Mouse (Mus musculus) G1E (cell line): ENCODE results near the gene N4bp2l2. TPM values are rescaled to one million over a fixed set of nuclear protein-coding genes. Genes with fewer than 3 reads are reported as not detected.

Source experiments
- ATAC-seq: 2 replicates; pipeline ENCODE4 v1.8.0; 2016; ENCODE audit warnings: mild to moderate bottlenecking; ENCODE audit not compliant: insufficient number of reproducible peaks, poor library complexity, low FRiP score, severe bottlenecking; ENCODE audit errors: extremely low read depth
- DNase-seq: peaks from one replicate; pipeline ENCODE4 v3.0.0; 2012; ENCODE audit warnings: low spot score
- H3K27me3 ChIP-seq: 2 replicates; pipeline ENCODE4 v1.6.1; 2012; ENCODE audit warnings: mild to moderate bottlenecking, low read length, inconsistent platforms; ENCODE audit not compliant: insufficient read depth
- H3K36me3 ChIP-seq: replicated peaks from 2 replicates; pipeline ENCODE3; 2012; ENCODE audit warnings: mild to moderate bottlenecking, inconsistent platforms
- H3K4me1 ChIP-seq: 2 replicates; pipeline ENCODE4 v1.6.1; 2012; ENCODE audit warnings: low read depth, low read length, inconsistent platforms, mixed read lengths; ENCODE audit not compliant: insufficient read depth
- H3K4me3 ChIP-seq: 2 replicates; pipeline ENCODE4 v1.5.1; 2012; ENCODE audit warnings: low read depth, mild to moderate bottlenecking, inconsistent platforms, low read length, moderate library complexity, mixed read lengths
- H3K9me3 ChIP-seq: replicated peaks from 2 replicates; pipeline ENCODE4 v1.6.1; 2012; ENCODE audit warnings: inconsistent platforms
- CTCF ChIP-seq: IDR thresholded peaks from 2 replicates; pipeline ENCODE4 v1.5.1; 2012; ENCODE audit warnings: low read depth, low read length, inconsistent platforms, mixed read lengths
- GATA1 ChIP-seq: IDR thresholded peaks from 2 replicates; pipeline ENCODE4 v1.6.1; 2012; ENCODE audit warnings: borderline replicate concordance, low read length, inconsistent platforms, mixed read lengths
- GATA2 ChIP-seq: IDR thresholded peaks from 2 replicates; pipeline ENCODE4 v1.6.1; 2012; ENCODE audit warnings: low read depth, low read length, inconsistent platforms, borderline replicate concordance
- POLR2AphosphoS5 ChIP-seq: IDR thresholded peaks from 2 replicates; pipeline ENCODE4 v1.6.1; 2012; ENCODE audit warnings: low read depth, low read length, inconsistent platforms; ENCODE audit not compliant: insufficient replicate concordance
- TAL1 ChIP-seq: conservative IDR thresholded peaks from 2 replicates; pipeline ENCODE4 v1.6.1; 2012; ENCODE audit warnings: low read depth, low read length, inconsistent platforms, mixed read lengths
- polyA plus RNA-seq: library from polyadenylated mRNA; stranded (reverse); fragments of >175 nt; gene quantifications from 2 replicates; pipeline ENCODE4 v1.2.3, GENCODE M21; 2012
- total RNA-seq, 2 experiments: library from RNA; stranded (forward) in 1 of 2; stranded (reverse) in 1 of 2; fragments of 200-1000 nt in 1 of 2; fragments of >200 nt in 1 of 2; fragmentation: Nextera tagmentation in 1 of 2; gene quantifications; 2 replicates each; pipeline ENCODE4 v1.2.3; 2014 to 2017

The N4bp2l2 gene
- total and polyA plus RNA-seq, 3 experiments: 38.3 to 159 (median 98.3) TPM

GRCm38 (mm10) chr5:150600554-150601440 lies 65.2 kb downstream of the N4bp2l2 start:
- Histone ChIP-seq H3K4me1 (peaks cover 28% of the 10 kb centered on the region), H3K9me3 (no peaks in the 10 kb centered on the region), H3K27me3 (peaks cover 4% of the 10 kb centered on the region), H3K4me3 (no peak overlapping the region), H3K36me3 (no peaks in the 10 kb centered on the region)
- no peak for DNase-seq
- TF ChIP-seq CTCF (no peak), TAL1 (no peak)
- no peak for ATAC-seq

GRCm38 (mm10) chr5:150599301-150600294 lies 66.4 kb downstream of the N4bp2l2 start:
- Histone ChIP-seq H3K9me3 (no peaks in the 10 kb centered on the region), H3K27me3 (peaks cover 10% of the 10 kb centered on the region), H3K4me3 (peak overlapping the region; percentile 68), H3K4me1 (peaks cover 39% of the 10 kb centered on the region), H3K36me3 (no peaks in the 10 kb centered on the region)
- ATAC-seq (peak; percentile 10; the same call in 1 of the 2 replicates), DNase-seq (peak; percentile 15)
- TF ChIP-seq GATA2: no peak
- TF ChIP-seq POLR2AphosphoS5: no peak
- TF ChIP-seq TAL1: no peak
- TF ChIP-seq CTCF: no peak
- no peak for TF ChIP-seq GATA1

- ATAC-seq: no peak
- no peak for DNase-seq
- TF ChIP-seq GATA2 (no peak), POLR2AphosphoS5 (no peak), GATA1 (no peak), TAL1 (no peak), CTCF (no peak)
- Histone ChIP-seq H3K36me3 (no peaks in the 10 kb centered on the region), H3K9me3 (peaks cover 4% of the 10 kb centered on the region), H3K27me3 (peaks cover 19% of the 10 kb centered on the region), H3K4me3 (no peak overlapping the region; the same call in 1 of the 2 replicates), H3K4me1 (peaks cover 49% of the 10 kb centered on the region)
Measured at GRCm38 (mm10) chr5:150598202-150599119, 67.5 kb downstream of the N4bp2l2 start.

GRCm38 (mm10) chr5:150597088-150597487 lies 68.9 kb downstream of the N4bp2l2 start, which contains the start of gene N4bp2l1:
TSS of gene N4bp2l1 (minus strand) at chr5:150597188.
- Histone ChIP-seq H3K4me1 (peaks cover 62% of the 10 kb centered on the region), H3K27me3 (peaks cover 28% of the 10 kb centered on the region), H3K36me3 (peaks cover 1% of the 10 kb centered on the region), H3K9me3 (peaks cover 7% of the 10 kb centered on the region), H3K4me3 (no peak within 1 kb of the TSS)
- ATAC-seq (no peak), DNase-seq (no peak)
- no peak for TF ChIP-seq POLR2AphosphoS5
- no peak for TF ChIP-seq CTCF
- TF ChIP-seq GATA1: no peak
- TF ChIP-seq GATA2: no peak
- TF ChIP-seq TAL1: no peak

GRCm38 (mm10) chr5:150595366-150596016 lies 70.5 kb downstream of the N4bp2l2 start:
- no peak for ATAC-seq
- TF ChIP-seq TAL1 (no peak), GATA1 (no peak), POLR2AphosphoS5 (no peak), CTCF (no peak), GATA2 (no peak)
- peak; percentile 25 for DNase-seq
- Histone ChIP-seq H3K9me3 (peaks cover 7% of the 10 kb centered on the region), H3K36me3 (peaks cover 3% of the 10 kb centered on the region), H3K4me1 (peaks cover 56% of the 10 kb centered on the region), H3K27me3 (peaks cover 24% of the 10 kb centered on the region), H3K4me3 (no peak overlapping the region)
